Comparison of ENCODE assay signal across 15 mouse cellular contexts in genomic region chr17:28431038-28431437, GRCm38 (mm10).
"Had no signal": no experiment of that assay in that cellular context is flagged by ENCODE, and none has a peak within 500 bp of the region (broad histone marks: within the 10 kb centered on the region; RNA-seq: fewer than 3 reads in every experiment).

No protein-coding gene starts in this region.

- H3K36me3 ChIP-seq: midbrain, embryonic 15.5 days; stomach, embryonic 15.5 days had no signal

- H3K4me1 ChIP-seq: midbrain, embryonic 13.5 days; midbrain, embryonic 15.5 days; neural tube, embryonic 12.5 days had no signal

- H3K9me3 ChIP-seq: liver, embryonic 15.5 days; megakaryocyte, embryonic 14.5 days; midbrain, embryonic 13.5 days; midbrain, embryonic 15.5 days; neural tube, embryonic 12.5 days; stomach, embryonic 15.5 days had no signal

- ATAC-seq: liver, postnatal 0 days; midbrain, embryonic 13.5 days; midbrain, embryonic 15.5 days had no signal

- H3K4me3 ChIP-seq: liver, embryonic 15.5 days; megakaryocyte, embryonic 14.5 days; midbrain, embryonic 13.5 days; midbrain, embryonic 15.5 days; neural tube, embryonic 12.5 days; stomach, embryonic 15.5 days had no signal

- H3K27me3 ChIP-seq: liver, embryonic 15.5 days; megakaryocyte, embryonic 14.5 days; midbrain, embryonic 13.5 days; midbrain, embryonic 15.5 days; neural tube, embryonic 12.5 days; stomach, embryonic 15.5 days had no signal

- DNase-seq: liver, postnatal 0 days; lung, embryonic 14.5 days; lung, postnatal 14 days; lung, postnatal 36 days; right cerebral cortex, postnatal 14 days; thymus, adult 2 months; thymus, postnatal 25 days had no signal

- H3K9ac ChIP-seq: liver, embryonic 15.5 days; liver, postnatal 0 days; lung, embryonic 14.5 days; midbrain, embryonic 13.5 days; midbrain, embryonic 15.5 days; neural tube, embryonic 12.5 days; stomach, embryonic 15.5 days had no signal

- H3K4me2 ChIP-seq: liver, embryonic 15.5 days; midbrain, embryonic 11.5 days; midbrain, embryonic 13.5 days; midbrain, embryonic 15.5 days; neural tube, embryonic 12.5 days; stomach, embryonic 15.5 days had no signal

- H3K27ac ChIP-seq: liver, embryonic 15.5 days; macrophage; midbrain, embryonic 13.5 days; midbrain, embryonic 15.5 days; neural tube, embryonic 12.5 days; stomach, embryonic 15.5 days had no signal
